Mouse (Mus musculus) adrenal gland, postnatal 25 days (tissue): ENCODE results near the gene Arrdc1. TPM values are rescaled to one million over a fixed set of nuclear protein-coding genes. Genes with fewer than 3 reads are reported as not detected.

ENCODE experiments used
- microRNA-seq, 2 experiments: library from miRNA; unstranded; fragments of <30 nt; microRNA quantifications; one replicate each; pipeline ENCODE4 v1.2.0; 2021
- total RNA-seq: library from RNA; stranded (reverse); gene quantifications from 2 replicates; pipeline ENCODE4 v1.2.3, GENCODE M21; 2021

Arrdc1 gene
- total RNA-seq, 1 experiment from 2014 or later: 26.4 TPM

Small RNAs within 50 kb of the gene (microRNA-seq; reads per million reads assigned to microRNA genes)
- 0 reads per million in 2 experiments for gene Gm22875

Other genes starting within 250 kb of the Arrdc1 start
- gene Cacna1b, start 172.1 kb downstream of the Arrdc1 start, total RNA-seq: 1.4 and 3.0 TPM in 2 replicates
- 66.2 and 70.1 TPM in 2 replicates for gene Ehmt1, start 15.6 kb downstream of the Arrdc1 start, total RNA-seq
- 21.3 and 26.6 TPM in 2 replicates for gene Zmynd19, start 14.5 kb upstream of the Arrdc1 start, total RNA-seq
- 9.6 and 15.5 TPM in 2 replicates for gene Dph7, start 27.1 kb upstream of the Arrdc1 start, total RNA-seq
- gene Mrpl41, start 39.8 kb upstream of the Arrdc1 start, total RNA-seq: 87.6 and 101 TPM in 2 replicates
- gene Pnpla7, start 40.8 kb upstream of the Arrdc1 start, total RNA-seq: 74.0 and 81.1 TPM in 2 replicates
- gene Nsmf, start 119.1 kb upstream of the Arrdc1 start, total RNA-seq: 49.8 and 51.3 TPM in 2 replicates
- gene Entpd8, start 145.1 kb upstream of the Arrdc1 start, total RNA-seq: 2.1 TPM in 1 of 2 replicates, not detected in the other
- gene Noxa1, start 159.9 kb upstream of the Arrdc1 start, total RNA-seq: not detected in 2 replicates
- 2.2 and 4.0 TPM in 2 replicates for gene Nrarp, start 245.5 kb upstream of the Arrdc1 start, total RNA-seq